Mouse (Mus musculus) layer of hippocampus, postnatal 10 days (tissue): Measurements from ENCODE around the gene Cavin4. TPM values are rescaled to one million over a fixed set of nuclear protein-coding genes. Genes with fewer than 3 reads are reported as not detected.
A peak's percentile ranks its signal among the peaks of the same experiment; 100 is the strongest.

Source experiments
- DNase-seq, 2 experiments: peaks; one replicate each; pipeline ENCODE4 v3.0.0; 2021; ENCODE audit warnings: low spot score in 2 of 2
- long read RNA-seq: library from polyadenylated mRNA; stranded (forward); transcript quantifications from one replicate; pipeline ENCODE4 v2.0.0, GENCODE M21; 2023
- total RNA-seq, 2 experiments: library from RNA; stranded (reverse); gene quantifications; 2 replicates each; pipeline ENCODE4 v1.2.3; 2021

Cavin4 gene
- total RNA-seq = 1 to 10 TPM; 3.3 TPM
- long read RNA-seq = 0 reads

DNA sequence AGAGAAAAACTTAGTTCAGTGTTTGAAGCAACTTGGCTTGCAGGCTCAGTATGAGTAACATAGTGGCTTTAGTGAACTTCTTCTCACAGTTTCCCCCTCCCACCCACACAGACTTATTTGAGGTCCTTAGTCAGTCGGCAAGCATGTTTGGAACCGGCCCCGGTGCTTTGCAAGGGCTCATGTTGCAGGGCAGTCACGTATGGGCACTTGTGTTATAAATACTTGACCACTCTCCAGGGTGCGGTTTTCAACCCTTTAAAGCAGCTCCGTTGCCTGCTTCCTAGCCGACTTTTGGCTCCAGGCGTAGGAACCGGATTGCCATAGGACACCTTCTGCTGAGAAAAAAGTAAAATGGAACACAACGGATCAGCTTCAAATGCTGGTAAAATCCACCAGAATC is at the start of gene Cavin4:
Gene Cavin4 (plus strand): TSS at position 244 of the 400 bp plus-strand sequence.
- no peak for DNase-seq

DNA sequence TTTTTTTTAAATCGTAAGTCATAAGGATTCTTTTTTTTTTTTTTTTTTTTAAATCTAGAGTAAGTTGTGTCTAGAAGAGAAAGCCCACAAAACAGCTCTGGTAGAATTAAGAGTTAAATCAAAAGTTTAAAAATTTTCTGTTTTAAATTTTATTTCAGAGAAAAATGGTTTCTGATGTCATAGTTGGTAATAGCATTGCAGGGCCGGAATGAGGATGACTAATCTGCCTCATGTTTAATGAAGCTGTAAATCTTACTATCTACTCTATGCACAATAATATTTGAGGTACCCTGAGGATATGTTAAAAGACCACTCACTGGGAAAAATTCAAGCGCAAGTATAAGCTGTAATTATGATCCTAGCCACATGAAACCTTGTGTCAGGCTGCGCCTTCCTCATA is 47.8 kb upstream of the Cavin4 start:
- no peak for DNase-seq

DNA sequence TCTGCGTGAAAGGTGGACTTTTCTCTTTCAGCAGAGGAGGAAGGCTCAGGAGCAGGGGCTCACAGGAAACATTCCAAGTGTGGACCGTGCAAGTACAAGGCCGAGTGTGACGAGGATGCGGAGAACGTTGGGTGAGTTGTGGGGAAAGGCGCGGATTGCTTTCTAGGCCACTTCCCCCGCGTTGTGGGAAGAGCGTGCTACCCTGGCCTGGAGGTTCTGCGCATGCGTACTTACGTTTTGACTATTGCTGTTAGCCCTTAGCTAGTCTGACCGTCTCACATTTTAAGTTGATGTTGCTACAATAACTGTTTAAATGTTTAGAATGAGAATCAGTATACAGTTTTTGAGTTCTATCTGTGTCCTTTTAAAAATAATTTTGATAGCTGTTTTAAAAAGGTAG is 46.1 kb upstream of the Cavin4 start:
- no peak for DNase-seq

DNA sequence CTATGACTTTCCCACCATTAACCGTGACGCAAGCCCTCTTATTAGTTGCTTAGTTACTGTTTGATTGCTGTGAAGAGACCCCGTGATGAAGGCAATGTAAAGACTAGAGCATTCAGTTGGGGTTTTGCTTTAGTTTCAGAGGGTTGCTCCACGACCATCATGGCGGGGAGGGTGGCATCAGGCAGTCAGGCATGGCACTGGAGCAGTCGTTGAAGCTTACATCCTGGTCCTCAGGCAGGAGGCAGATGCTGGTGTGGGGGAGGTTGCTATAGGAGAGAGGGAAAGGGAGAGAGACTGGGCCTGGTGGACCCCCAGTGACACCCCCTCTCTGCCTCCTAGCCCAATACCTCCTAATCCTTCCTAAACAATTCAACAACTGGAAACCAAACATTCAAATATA is 43.2 kb upstream of the Cavin4 start:
- no peak for DNase-seq

DNA sequence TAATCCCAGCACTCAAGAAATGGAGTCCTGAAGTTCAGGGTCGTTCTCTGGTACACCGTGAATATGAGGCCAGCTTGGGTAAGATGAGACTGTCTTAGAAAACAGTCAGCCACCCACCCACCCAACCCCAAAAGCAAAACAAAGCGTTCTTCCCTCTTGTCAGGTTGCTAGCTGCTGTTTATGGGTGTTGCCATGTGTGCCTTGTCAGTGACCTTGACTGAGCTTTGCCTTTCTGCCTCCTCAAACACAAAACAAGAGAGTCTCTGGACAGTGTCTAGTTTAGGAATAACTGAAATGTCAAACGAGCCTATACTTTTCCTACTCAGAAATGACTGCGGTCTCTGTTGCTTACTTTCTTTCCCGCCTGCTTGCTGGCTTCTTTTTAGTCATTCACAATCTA is 41.1 kb upstream of the Cavin4 start:
- no peak for DNase-seq

DNA sequence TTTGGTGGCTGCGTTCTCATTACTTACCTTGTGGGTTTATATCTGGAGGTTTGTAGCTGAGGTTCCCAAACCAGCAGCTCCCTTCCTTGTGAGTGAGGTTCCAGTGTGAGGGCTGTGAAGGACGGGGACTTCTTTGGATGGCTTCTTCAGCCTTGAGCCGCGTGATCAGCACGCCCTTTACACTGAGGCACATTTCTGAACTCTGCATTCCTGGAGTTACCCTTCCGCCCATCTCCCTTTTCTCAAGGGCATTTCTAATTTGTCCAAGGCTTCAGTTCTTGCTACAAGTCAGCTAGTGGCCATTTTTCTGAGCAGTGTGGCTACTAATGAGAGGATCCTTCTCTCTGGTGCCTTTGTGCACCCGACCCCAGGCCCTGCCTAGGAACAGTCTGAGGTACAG is 40.4 kb upstream of the Cavin4 start:
- no peak for DNase-seq

DNA sequence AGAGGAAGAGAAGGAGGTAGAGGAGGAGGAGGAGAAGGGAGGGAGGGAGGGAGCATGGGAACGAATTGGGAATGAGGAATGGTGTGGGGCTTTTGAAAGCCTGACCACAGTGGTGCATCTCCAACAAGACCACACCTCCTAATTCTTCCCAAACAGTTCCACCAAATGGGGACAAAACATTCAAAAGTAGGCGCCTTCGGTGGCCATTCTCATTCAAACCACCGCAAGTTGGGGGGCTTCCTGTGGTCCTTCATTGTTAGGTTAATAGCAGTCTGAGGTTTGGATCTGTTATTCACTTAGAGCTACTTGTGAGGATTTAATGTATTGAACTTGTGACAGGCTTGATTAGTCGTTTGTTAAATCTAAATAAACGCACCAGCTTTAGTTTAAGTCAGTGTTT is 38.4 kb upstream of the Cavin4 start:
- DNase-seq = no peak

DNA sequence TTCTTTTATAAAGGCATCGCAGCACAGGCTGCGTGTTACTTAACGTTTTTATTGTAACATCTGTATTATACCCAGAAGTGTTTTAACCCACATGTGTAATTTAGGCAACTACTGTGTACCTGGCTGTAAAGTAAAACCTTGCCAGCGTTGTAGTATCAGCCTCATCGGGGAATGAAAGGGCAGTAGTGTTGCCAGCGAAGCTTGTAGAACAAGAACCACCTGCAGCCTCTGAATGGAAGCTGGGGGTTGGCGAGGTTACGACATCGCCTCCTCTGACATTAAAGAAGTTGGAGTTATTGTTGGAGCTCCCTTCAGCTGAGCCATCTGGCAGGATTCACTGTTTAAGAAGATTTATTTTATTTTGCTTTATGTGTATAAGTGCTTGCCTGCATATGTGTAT is 37.5 kb upstream of the Cavin4 start:
- no peak for DNase-seq

DNA sequence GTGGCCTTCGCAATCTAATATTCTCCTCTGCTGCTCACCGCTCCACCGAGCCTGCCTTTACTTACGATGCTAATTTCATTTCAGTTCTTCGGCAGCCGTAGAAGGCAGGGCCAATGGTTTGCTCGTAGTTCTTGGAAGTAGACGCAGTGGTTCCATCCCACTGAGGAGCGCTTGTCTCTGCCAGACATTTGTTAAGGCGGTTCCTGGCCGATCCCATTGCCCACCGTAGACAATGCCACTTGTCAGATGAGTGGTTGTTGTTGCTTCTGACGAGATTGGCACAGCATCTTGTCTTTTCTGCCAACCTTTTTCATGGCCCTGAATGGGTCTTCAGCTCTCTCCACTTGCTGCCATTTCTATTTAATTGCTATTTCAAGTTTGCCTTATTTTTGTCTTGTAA is 33.9 kb upstream of the Cavin4 start:
- peak in 1 of 2 experiments; percentile 44 for DNase-seq

DNA sequence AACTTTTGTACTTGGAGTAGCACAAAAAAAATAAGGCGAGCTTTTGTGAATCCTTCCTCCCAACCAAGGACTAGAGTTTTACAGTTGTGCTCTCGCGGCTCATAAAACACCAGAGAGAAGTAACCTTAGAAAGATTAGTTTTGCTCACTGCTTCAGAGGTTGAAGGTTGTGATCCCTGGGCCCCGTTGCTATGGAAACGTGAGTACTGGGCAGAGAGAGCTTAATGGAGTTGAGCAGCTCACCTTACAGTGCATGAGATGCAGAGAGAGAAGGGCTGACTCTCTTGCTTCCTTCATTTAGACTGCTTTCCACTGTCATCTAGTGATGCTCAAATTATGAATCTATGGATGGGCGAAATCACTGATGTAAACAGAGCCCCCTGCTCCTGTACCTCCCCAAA is 29.8 kb upstream of the Cavin4 start:
- DNase-seq = no peak

DNA sequence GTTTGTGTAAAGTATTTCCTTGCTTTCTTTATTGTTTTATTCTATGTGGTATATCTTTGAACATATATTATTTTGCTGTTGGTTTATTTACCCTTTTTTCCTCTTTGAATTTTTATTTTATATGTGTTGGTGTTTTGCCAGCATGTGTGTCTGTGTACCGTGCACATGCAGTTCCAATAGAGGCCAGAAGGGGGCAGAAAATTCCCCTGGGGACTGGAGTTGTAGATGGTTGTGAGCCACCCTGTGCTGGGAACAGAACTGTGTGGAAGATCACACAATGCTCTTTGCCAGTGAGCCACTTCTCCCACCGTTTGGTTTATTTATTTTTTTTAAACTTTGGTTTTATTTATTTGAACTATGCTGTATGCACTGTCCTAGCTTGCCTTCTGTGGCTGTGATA is 29.3 kb upstream of the Cavin4 start:
- DNase-seq = no peak

DNA sequence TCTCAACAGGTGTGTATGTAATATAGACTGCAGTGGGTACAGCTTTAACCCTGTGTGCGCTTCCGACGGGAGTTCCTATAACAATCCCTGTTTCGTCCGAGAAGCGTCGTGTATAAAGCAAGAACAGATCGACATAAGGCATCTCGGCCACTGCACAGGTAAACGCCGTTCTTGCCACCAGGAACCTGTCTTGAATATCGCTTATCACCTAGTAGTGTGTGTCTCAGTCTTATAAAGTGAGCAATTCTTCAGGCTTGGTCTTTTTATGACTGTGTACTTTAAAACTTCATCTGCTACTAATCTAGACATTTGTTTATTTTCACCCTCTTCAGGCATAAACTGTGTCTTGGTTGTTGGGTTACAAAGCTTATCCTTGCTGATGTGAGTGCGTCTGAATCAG is 26.5 kb upstream of the Cavin4 start:
- DNase-seq = no peak

DNA sequence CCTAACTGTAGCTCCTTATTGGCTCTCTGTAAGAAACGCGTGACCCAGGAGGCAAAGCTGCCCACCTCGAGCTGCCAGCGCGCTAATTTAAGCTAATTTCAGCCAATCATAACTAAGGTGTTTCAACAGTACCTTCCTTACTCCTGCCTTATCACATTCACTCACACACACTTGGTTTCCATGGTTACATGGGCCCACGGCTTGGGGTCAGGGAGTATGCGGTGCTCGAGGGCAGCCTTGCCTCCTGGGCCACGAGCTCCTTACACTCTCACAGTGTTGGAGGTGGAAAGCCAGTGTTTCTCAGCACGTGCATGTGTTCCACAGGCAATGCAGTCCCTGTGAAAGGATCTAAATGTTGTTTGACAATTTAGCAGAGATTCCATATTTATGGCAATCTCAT is 25.2 kb upstream of the Cavin4 start:
- no peak for DNase-seq

DNA sequence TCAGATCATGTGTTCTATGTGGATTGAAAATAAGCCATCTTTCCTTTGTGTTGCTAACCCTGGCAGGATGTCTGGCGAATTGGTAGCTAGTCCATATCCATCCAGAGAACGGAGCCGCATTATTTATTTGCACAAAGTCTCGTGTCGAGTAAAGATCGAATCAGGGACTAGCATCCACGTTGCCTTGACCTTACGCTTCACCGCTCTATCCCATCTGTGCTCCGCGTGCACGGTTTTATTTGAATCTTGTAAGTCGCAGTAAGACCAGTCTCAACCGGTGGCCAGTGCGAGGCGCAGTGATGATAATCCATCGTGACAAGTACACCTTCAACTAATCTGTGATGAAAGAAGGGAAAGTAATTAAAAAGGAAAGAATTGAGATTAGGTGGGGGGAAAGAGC is 23.8 kb upstream of the Cavin4 start:
- DNase-seq = no peak

DNA sequence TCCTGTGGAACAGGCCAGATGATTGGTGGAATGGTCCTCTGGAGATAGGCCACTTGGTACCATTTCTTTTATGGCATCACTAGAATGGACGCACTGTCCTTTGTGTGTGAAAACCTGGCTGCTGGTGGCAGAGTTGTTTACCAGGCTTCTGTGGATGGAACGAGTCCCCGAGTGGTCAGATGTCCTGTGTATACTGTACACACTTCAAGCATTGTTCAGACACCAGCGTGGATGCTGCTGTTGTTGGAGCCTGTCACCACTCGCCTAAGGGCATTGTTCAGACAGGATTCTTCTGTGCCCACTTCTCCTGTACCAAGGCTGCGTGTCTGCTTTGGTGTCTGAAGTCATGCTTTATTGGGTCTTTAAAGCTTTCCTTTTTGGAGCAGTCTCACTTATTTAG is 19.5 kb upstream of the Cavin4 start:
- DNase-seq = no peak

DNA sequence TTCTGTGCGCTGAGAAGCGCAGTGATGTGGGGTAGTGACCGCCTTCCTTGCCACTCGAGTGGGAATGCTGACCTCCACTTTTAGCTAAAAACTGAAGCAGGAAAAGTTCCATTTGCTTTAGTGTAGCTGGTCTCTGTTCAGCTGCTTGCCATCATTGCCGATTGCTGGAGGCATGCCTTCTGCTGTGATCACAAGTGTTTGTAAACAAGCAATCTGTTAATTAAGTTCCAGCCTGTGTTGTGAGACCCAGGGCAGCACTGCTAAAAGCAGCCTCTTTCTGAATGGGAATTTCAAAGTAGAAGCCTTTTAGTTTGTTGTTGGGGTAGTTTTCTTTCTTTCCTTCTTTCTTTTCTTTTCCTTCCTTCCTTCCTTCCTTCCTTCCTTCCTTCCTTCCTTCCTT is 17.2 kb upstream of the Cavin4 start:
- DNase-seq = no peak

DNA sequence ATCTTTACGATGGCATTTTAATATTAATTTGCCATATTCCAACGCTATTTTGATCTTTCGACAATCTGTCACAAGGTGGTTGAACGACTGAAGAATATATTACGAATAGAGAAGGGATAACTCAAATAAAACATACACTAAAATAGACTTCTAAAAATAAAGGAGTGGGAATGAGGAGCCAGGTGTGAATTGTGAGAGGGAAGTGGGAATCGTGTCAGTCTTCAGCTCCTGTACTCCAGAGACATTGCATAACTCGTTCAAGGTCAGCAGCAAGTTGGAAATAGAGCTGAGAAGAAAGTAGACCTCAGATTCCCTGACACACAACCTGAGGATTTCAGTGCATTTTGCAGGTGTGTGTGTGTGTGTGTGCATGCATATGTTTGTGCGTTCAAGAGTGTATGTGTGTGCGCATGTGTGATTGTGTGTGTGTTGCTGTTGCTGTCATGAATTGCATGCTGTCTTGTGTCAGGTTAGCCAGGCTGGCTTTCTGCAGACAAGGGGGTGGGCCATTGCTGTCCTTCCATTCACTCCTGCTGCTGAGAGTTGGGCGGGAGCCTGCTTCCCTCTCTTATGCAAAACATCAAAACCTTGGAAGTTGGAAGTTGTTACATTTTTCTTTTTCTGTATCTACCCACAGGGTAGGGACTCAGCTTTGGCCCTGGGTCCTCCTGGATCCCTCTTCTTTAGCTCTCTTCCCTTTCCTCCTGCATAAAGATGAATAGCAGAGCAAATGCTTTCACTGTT is 12.5 kb upstream of the Cavin4 start:
- DNase-seq = no peak

DNA sequence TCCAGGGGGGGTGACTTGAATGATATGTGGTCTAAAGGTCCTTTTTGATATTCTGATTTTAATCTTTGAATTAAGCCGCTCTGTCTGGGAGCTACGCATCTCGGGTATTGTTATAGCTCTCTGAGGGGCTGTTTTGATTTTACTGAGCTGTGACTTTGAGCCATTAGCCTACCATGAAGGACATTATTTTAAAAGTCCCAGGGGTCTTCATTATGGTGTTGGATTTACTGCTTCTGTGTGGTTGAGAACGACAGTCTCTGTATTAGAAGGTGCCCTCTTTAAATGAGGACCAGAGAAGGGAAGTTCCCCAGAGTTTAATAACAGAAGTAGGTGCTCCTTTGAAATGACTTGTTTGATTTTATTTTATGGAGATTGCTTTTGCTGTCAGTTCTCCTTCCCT is 9.2 kb upstream of the Cavin4 start:
- DNase-seq = no peak

DNA sequence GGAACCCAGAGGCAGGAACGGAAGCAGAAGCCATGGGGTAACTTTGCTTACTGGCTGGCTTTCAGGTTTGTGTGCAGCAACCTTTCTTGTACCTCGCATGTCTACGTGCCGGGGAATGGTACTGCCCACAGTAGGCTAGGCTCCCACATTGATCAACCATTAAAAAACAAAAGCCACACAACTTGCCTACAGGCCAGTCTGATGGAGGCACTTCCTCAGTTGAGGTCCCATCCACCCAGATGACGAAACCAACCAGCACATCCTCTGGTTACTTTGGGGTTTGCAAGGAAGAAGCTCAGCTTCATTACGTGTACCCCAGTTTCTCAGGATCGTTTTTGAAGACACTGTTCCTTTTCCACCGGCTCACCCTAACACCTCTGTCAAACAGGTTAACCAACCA is 6.8 kb upstream of the Cavin4 start:
- no peak for DNase-seq

DNA sequence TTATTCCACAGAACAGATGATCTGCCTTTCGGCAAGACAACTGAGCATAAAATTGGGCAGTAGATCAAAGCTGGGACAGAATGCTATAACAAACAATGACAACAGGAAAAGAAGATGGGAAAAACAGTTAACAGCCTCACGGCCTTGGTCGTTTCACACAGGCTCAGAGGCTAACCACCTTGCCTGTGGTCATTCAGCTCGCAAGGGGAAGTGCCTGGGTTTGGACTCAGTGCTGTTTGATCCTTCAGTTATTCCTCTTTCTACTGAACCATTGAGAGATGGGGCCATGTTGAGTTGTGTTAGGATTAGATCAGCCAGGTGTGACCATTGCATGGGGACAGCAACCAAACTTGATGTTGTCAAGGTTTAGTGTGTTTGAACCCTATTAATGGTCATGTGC is 3.2 kb upstream of the Cavin4 start:
- no peak for DNase-seq

DNA sequence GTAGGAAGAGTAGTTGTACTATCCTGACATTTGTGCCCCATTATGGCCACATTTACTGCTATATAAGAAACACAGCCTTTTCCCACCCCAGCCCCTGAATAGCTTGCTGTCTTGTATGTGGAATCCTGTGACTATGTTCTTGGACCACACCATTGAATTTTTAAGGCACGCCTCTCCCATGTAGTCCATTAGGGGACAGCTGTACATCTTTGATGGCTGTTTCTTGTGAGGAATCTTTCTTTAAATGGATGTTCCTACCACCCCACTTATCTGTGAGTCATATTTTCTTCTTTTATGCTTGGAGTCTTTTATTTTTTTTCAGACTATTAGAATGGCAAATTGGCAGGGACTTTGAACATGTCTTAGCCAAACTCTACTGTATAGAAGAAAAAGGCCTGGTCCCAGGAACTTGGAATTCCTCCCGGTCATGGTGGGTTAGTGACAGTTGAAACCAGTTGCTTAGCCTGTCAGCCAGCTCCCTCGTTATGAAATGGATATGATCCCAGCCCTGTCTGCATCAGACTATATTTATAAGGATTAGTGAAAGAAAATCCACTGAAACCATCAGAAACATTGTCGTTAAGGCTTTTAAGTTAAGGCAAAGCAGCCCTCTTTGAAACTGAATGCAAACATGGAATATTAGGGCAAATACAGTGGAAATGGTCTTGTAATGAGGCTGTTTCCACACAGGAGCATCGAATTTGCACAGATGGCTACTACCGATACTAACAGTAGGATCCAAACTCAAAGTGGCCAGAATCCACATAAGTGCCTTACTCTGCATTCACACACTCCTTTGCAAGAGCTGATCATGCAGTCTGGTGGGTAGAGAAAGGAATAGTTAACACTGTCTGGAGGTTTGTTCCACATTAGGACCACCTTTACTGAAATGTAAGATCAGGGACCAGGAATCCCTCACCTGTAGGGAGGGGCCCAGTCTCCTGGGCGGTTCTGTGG is 2.4 kb upstream of the Cavin4 start:
- no peak for DNase-seq

DNA sequence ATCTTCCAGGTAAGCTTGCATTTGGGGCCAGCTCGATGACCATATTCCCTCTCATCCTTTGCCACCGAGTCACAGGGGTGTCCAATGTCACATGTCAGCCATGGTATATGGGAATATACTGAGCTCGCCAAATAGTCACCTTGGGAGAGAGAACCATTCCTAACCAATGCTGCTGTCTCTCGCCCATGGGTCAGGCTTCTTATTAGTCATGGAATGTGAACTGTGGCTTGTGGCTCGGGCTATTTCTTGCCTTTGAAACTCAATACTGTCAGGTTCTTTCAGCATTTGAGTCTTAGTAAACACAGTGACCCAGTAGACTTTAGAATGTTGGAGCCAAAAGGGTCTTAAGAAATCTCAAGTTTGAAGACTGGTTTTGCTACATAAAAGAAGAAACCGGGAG is 707 bp downstream of the Cavin4 start:
- DNase-seq = no peak

DNA sequence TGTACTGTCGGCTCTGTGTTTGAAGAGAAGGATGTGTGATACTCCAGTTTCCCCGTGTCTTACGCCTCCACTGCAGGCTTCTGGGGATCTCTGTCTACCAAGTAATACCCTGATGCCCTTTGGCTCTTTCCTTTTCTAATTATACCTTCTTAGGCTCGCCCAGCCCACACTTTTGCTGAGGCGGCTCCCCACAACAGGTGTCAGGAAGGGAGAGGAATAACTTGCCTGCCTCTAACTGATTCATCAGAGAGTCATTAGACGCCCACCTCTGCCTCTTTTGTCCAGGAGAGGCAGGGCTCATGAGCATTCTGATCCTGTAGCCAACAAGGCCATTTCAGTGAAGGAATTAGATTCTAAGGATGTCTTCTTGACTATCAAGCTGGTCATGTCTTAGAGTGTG is 4.0 kb downstream of the Cavin4 start:
- no peak for DNase-seq
